Mouse (Mus musculus) 3134 (cell line): ENCODE measurements around the gene Ttpal.
"Not testable (repeated sequence)": the region's sequence is repeated elsewhere in the genome, so short reads cannot be mapped to it uniquely, and the experiment has no call there.

Source experiments
- DNase-seq: peaks from one replicate; pipeline ENCODE4 v3.0.0-alpha.2; 2011; ENCODE audit warnings: low spot score; ENCODE audit not compliant: insufficient read length; ENCODE audit errors: extremely low read depth

Ttpal gene

GRCm38 (mm10) chr2:163620451-163620850, 18.3 kb downstream of the Ttpal start:
- DNase-seq: no peak

GRCm38 (mm10) chr2:163621401-163621800, 19.3 kb downstream of the Ttpal start:
- not testable (repeated sequence) for DNase-seq

- no peak for DNase-seq
Measured at GRCm38 (mm10) chr2:163631223-163631622, 29.1 kb downstream of the Ttpal start.

- DNase-seq: no peak
Measured at GRCm38 (mm10) chr2:163631715-163632114, 29.6 kb downstream of the Ttpal start.

- no peak for DNase-seq
Measured at GRCm38 (mm10) chr2:163634211-163634610, 32.1 kb downstream of the Ttpal start.

- no peak for DNase-seq
Measured at GRCm38 (mm10) chr2:163636057-163636456, 33.9 kb downstream of the Ttpal start.

GRCm38 (mm10) chr2:163637655-163638266, 35.6 kb downstream of the Ttpal start:
- no peak for DNase-seq

- no peak for DNase-seq
Measured at GRCm38 (mm10) chr2:163640493-163640892, 38.4 kb downstream of the Ttpal start.

GRCm38 (mm10) chr2:163641681-163642080, 39.6 kb downstream of the Ttpal start:
- no peak for DNase-seq

- DNase-seq: no peak
Measured at GRCm38 (mm10) chr2:163642685-163643575, 40.8 kb downstream of the Ttpal start.

- no peak for DNase-seq
Measured at GRCm38 (mm10) chr2:163643576-163643971, 41.5 kb downstream of the Ttpal start.

GRCm38 (mm10) chr2:163644047-163644446, 41.9 kb downstream of the Ttpal start:
- DNase-seq: no peak

GRCm38 (mm10) chr2:163644575-163645385, 42.7 kb downstream of the Ttpal start, which contains the start of gene Serinc3:
Gene Serinc3 (minus strand): TSS chr2:163645131.
- peak; percentile 98 for DNase-seq

- DNase-seq: no peak
Measured at GRCm38 (mm10) chr2:163645700-163646460, 43.8 kb downstream of the Ttpal start.

GRCm38 (mm10) chr2:163646461-163647080, 44.5 kb downstream of the Ttpal start:
- no peak for DNase-seq

GRCm38 (mm10) chr2:163655699-163656098, 53.6 kb downstream of the Ttpal start:
- not testable (repeated sequence) for DNase-seq

- no peak for DNase-seq
Measured at GRCm38 (mm10) chr2:163657486-163657885, 55.4 kb downstream of the Ttpal start.

GRCm38 (mm10) chr2:163657975-163658886, 56.1 kb downstream of the Ttpal start, which contains the start of gene Pkig:
Gene Pkig (plus strand): TSS chr2:163658386.
- DNase-seq: peak; percentile 83

GRCm38 (mm10) chr2:163658941-163659340, 56.8 kb downstream of the Ttpal start:
- peak; percentile 41 for DNase-seq
